Comparison of ENCODE assay signal across 20 mouse cellular contexts in genomic region chr5:135841651-135842050, GRCm38 (mm10). TPM values are rescaled to one million over a fixed set of nuclear protein-coding genes. Genes with fewer than 3 reads are reported as not detected.
"Had no signal": no experiment of that assay in that cellular context is flagged by ENCODE, and none has a peak within 500 bp of the region (broad histone marks: within the 10 kb centered on the region; RNA-seq: fewer than 3 reads in every experiment).

No protein-coding gene starts in this region.

- H3K4me3 ChIP-seq: left cerebral cortex, adult 2 months; liver, embryonic 13.5 days; stomach, embryonic 15.5 days had no signal

- H3K4me1 ChIP-seq: liver, embryonic 13.5 days; stomach, embryonic 15.5 days had no signal

- DNase-seq: kidney, postnatal 25 days; layer of hippocampus, postnatal 36 days; liver, embryonic 13.5 days; lung, adult 2 months; lung, postnatal 14 days; lung, postnatal 4 days; midbrain, embryonic 14.5 days; right cerebral cortex, adult 18-20 months; right cerebral cortex, postnatal 25 days; spleen, adult 18-20 months; thymus, postnatal 25 days had no signal

- H3K27ac ChIP-seq: kidney, postnatal 0 days; left cerebral cortex, adult 2 months; liver, embryonic 13.5 days; stomach, embryonic 15.5 days had no signal

- H3K9ac ChIP-seq: liver, embryonic 13.5 days; stomach, embryonic 15.5 days had no signal

- H3K27me3 ChIP-seq: stomach, embryonic 15.5 days had no signal

- H3K36me3 ChIP-seq: liver, embryonic 13.5 days; stomach, embryonic 15.5 days had no signal

RNA-seq across cellular contexts. Expression of gene Srrm3, which starts 35.0 kb away (rescaled TPM):
- total RNA-seq: liver, adult 2 months; megakaryocyte progenitor cell, adult 5-6 weeks; megakaryocyte-erythroid progenitor cell, adult 5-6 weeks had no signal
- polyA plus RNA-seq: limb, embryonic 11.5 days; liver, adult 2 months; liver, embryonic 13.5 days; liver, embryonic 16.5 days; thymus, postnatal 0 days had no signal

RNA-seq across cellular contexts. Expression of gene Hspb1, which starts 46.1 kb away (rescaled TPM):
- total RNA-seq: megakaryocyte progenitor cell, adult 5-6 weeks; megakaryocyte-erythroid progenitor cell, adult 5-6 weeks had no signal
